Mouse (Mus musculus): ENCODE measurements around the gene Cfap97.
"Not testable (repeated sequence)": the region's sequence is repeated elsewhere in the genome, so short reads cannot be mapped to it uniquely, and the experiment has no call there.

The Cfap97 gene

GRCm38 (mm10) chr8:46226622-46227021 is 75.1 kb downstream of the Cfap97 start:
- ATAC-seq (ENCODE audit: low TSS enrichment): no peak

DNA sequence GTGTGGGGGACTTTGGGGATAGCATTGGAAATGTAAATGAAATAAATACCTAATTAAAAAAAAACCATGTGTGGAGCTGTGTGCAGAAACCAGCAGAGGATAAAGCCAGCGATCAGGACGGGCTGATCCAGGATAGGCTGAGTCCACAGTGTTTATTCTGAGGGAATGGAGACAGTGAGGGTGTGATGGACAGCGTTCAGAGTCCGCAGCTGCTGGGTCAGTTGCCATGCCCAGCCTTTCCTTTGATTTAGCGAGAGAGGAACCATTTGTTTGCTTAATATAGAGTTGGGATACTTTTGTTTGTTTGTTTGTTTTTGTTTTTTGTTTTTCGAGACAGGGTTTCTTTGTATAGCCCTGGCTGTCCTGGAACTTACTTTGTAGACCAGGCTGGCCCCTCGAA is 80.4 kb downstream of the Cfap97 start:
- ATAC-seq (ENCODE audit: low TSS enrichment): not testable (repeated sequence)

DNA sequence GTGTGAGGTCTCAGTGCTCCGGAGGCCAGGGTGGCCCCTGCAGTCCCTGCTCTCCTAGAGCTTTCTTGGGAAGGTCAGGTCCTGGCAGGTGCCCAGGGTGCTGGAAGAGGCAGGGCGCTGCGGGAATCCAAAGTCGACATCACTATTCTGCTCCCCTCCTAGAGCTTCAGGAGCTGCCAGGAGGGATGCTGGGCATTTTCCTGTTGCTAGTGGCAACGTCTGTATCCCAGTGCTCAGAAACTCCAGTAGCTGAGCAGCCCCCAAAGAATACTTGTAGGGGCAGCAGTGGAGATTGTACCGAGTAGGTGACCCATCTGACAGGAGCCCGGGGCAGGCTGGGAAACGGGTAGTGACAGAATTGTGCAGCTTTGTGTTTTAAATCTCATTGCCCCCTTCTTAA is 81.2 kb downstream of the Cfap97 start:
- ATAC-seq (ENCODE audit: low TSS enrichment): no peak

- ATAC-seq (ENCODE audit: low TSS enrichment): no peak
Measured at GRCm38 (mm10) chr8:46234736-46235135, 83.2 kb downstream of the Cfap97 start.

- ATAC-seq (ENCODE audit: low TSS enrichment): no peak
Measured at GRCm38 (mm10) chr8:46236441-46237223, 85.1 kb downstream of the Cfap97 start.

DNA sequence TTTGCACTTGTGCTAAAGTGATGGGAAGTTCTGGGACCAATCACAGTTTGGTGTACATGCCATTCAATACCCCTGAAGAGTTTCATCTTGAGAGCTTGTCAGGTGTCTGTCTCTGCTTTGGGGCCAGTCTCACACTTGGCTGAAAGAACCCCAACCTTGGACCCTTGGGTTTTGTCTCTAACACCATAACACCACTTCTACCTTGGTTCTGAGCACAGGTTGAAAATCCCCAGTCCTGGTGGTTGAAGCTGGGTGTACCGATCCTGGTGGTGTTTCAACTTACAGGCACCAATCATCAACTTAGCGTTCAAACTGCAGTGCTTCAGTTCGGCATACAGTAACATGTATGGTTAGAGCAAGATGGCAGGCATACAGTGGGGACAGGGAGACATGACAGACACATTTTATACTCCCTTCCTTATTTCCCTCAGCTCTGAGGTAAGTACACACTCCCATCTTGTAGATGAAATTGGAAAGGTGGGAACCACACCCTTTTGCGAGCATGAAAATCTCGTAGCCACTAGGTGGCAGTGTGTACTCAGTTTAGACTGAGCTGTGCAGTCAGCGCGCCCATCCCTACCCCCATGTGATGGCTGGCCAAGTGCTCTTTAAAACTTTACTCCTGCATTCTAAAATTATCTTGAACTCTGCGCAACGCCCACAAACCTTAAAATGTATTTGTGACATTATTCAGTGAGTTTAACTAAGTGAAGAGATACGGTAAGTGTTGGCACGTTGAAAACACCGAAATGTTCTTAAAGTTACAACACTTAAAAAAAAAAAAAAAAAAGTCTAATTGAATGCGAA is 90.2 kb downstream of the Cfap97 start:
- ATAC-seq (ENCODE audit: low TSS enrichment): peak; percentile 97

- ATAC-seq (ENCODE audit: low TSS enrichment): no peak
Measured at GRCm38 (mm10) chr8:46242946-46243345, 91.4 kb downstream of the Cfap97 start.

Measured in frontal cortex, adult (tissue).